Mouse (Mus musculus): ENCODE results near the gene Kcnmb4. TPM values are rescaled to one million over a fixed set of nuclear protein-coding genes. Genes with fewer than 3 reads are reported as not detected.

Gene Kcnmb4
- polyA plus RNA-seq, 1 experiment = 1.5 TPM

- no peak overlapping the region for H3K4me3 ChIP-seq (replicated peaks; ENCODE audit: control insufficient read depth, low read depth, low read length)
- 73% methylated on average over 9 of the region's 9 CpGs for WGBS
These were observed 62.9 kb downstream of the Kcnmb4 start for GRCm38 (mm10) chr10:116410826-116411225.

GRCm38 (mm10) chr10:116407684-116408359, 65.9 kb downstream of the Kcnmb4 start:
- H3K4me3 ChIP-seq (replicated peaks; ENCODE audit: control insufficient read depth, low read depth, low read length) = no peak overlapping the region
- no peak overlapping the region for H3K27ac ChIP-seq (ENCODE audit: control insufficient read depth, insufficient read depth, low read depth, low read length, poor library complexity)
- TF ChIP-seq POLR2A (IDR thresholded peaks at IDR 0.05; ENCODE audit: borderline replicate concordance, control insufficient read depth, low read depth, low read length) (no peak), CTCF (IDR thresholded peaks at IDR 0.05; ENCODE audit: control insufficient read depth, insufficient read depth, low read length) (no peak)
- 68% methylated on average over 19 of the region's 19 CpGs for WGBS
- no peaks in the 10 kb centered on the region for H3K4me1 ChIP-seq (ENCODE audit: control insufficient read depth, insufficient read depth, low read length)

More at GRCm38 (mm10) chr10:116410826-116411225, 62.9 kb downstream of the Kcnmb4 start:
- no peak overlapping the region for H3K27ac ChIP-seq (ENCODE audit: control insufficient read depth, insufficient read depth, low read depth, low read length, poor library complexity)
- no peaks in the 10 kb centered on the region for H3K4me1 ChIP-seq (ENCODE audit: control insufficient read depth, insufficient read depth, low read length)
- TF ChIP-seq POLR2A (IDR thresholded peaks at IDR 0.05; ENCODE audit: borderline replicate concordance, control insufficient read depth, low read depth, low read length) (no peak), CTCF (IDR thresholded peaks at IDR 0.05; ENCODE audit: control insufficient read depth, insufficient read depth, low read length) (no peak)

GRCm38 (mm10) chr10:116405011-116405410, 68.7 kb downstream of the Kcnmb4 start:
- no peak overlapping the region for H3K27ac ChIP-seq (ENCODE audit: control insufficient read depth, insufficient read depth, low read depth, low read length, poor library complexity)
- no peak overlapping the region for H3K4me3 ChIP-seq (replicated peaks; ENCODE audit: control insufficient read depth, low read depth, low read length)

GRCm38 (mm10) chr10:116403679-116404078, 70.0 kb downstream of the Kcnmb4 start:
- Histone ChIP-seq H3K4me1 (ENCODE audit: control insufficient read depth, insufficient read depth, low read length) (no peaks in the 10 kb centered on the region), H3K4me3 (replicated peaks; ENCODE audit: control insufficient read depth, low read depth, low read length) (no peak overlapping the region), H3K27ac (ENCODE audit: control insufficient read depth, insufficient read depth, low read depth, low read length, poor library complexity) (no peak overlapping the region)
- TF ChIP-seq POLR2A (IDR thresholded peaks at IDR 0.05; ENCODE audit: borderline replicate concordance, control insufficient read depth, low read depth, low read length) (no peak), CTCF (IDR thresholded peaks at IDR 0.05; ENCODE audit: control insufficient read depth, insufficient read depth, low read length) (no peak)
- 76% methylated on average over 4 of the region's 4 CpGs for WGBS

More at GRCm38 (mm10) chr10:116405011-116405410, 68.7 kb downstream of the Kcnmb4 start:
- H3K4me1 ChIP-seq (ENCODE audit: control insufficient read depth, insufficient read depth, low read length) = no peaks in the 10 kb centered on the region
- 89% methylated on average over 6 of the region's 6 CpGs for WGBS
- TF ChIP-seq POLR2A (IDR thresholded peaks at IDR 0.05; ENCODE audit: borderline replicate concordance, control insufficient read depth, low read depth, low read length) (no peak), CTCF (IDR thresholded peaks at IDR 0.05; ENCODE audit: control insufficient read depth, insufficient read depth, low read length) (no peak)

GRCm38 (mm10) chr10:116402742-116403425, 70.8 kb downstream of the Kcnmb4 start:
- 82% methylated on average over 6 of the region's 6 CpGs for WGBS
- TF ChIP-seq POLR2A (IDR thresholded peaks at IDR 0.05; ENCODE audit: borderline replicate concordance, control insufficient read depth, low read depth, low read length) = no peak
- no peak for TF ChIP-seq CTCF (IDR thresholded peaks at IDR 0.05; ENCODE audit: control insufficient read depth, insufficient read depth, low read length)
- Histone ChIP-seq H3K4me3 (replicated peaks; ENCODE audit: control insufficient read depth, low read depth, low read length) (no peak overlapping the region), H3K4me1 (ENCODE audit: control insufficient read depth, insufficient read depth, low read length) (no peaks in the 10 kb centered on the region), H3K27ac (ENCODE audit: control insufficient read depth, insufficient read depth, low read depth, low read length, poor library complexity) (no peak overlapping the region)

- H3K4me3 ChIP-seq (replicated peaks; ENCODE audit: control insufficient read depth, low read depth, low read length) = no peak overlapping the region
- no peak for TF ChIP-seq POLR2A (IDR thresholded peaks at IDR 0.05; ENCODE audit: borderline replicate concordance, control insufficient read depth, low read depth, low read length)
- TF ChIP-seq CTCF (IDR thresholded peaks at IDR 0.05; ENCODE audit: control insufficient read depth, insufficient read depth, low read length) = no peak
- WGBS = 65% methylated on average over 12 of the region's 12 CpGs
- H3K4me1 ChIP-seq (ENCODE audit: control insufficient read depth, insufficient read depth, low read length) = no peaks in the 10 kb centered on the region
- no peak overlapping the region for H3K27ac ChIP-seq (ENCODE audit: control insufficient read depth, insufficient read depth, low read depth, low read length, poor library complexity)
These were observed 75.7 kb downstream of the Kcnmb4 start for GRCm38 (mm10) chr10:116397973-116398372.

GRCm38 (mm10) chr10:116397573-116397972, 76.1 kb downstream of the Kcnmb4 start:
- TF ChIP-seq POLR2A (IDR thresholded peaks at IDR 0.05; ENCODE audit: borderline replicate concordance, control insufficient read depth, low read depth, low read length) (no peak), CTCF (IDR thresholded peaks at IDR 0.05; ENCODE audit: control insufficient read depth, insufficient read depth, low read length) (no peak)
- Histone ChIP-seq H3K27ac (ENCODE audit: control insufficient read depth, insufficient read depth, low read depth, low read length, poor library complexity) (no peak overlapping the region), H3K4me1 (ENCODE audit: control insufficient read depth, insufficient read depth, low read length) (no peaks in the 10 kb centered on the region), H3K4me3 (replicated peaks; ENCODE audit: control insufficient read depth, low read depth, low read length) (no peak overlapping the region)
- WGBS = 36% methylated on average over 14 of the region's 14 CpGs

- no peak for TF ChIP-seq POLR2A (IDR thresholded peaks at IDR 0.05; ENCODE audit: borderline replicate concordance, control insufficient read depth, low read depth, low read length)
- no peak for TF ChIP-seq CTCF (IDR thresholded peaks at IDR 0.05; ENCODE audit: control insufficient read depth, insufficient read depth, low read length)
- WGBS = 80% methylated on average over 13 of the region's 13 CpGs
- Histone ChIP-seq H3K4me1 (ENCODE audit: control insufficient read depth, insufficient read depth, low read length) (no peaks in the 10 kb centered on the region), H3K27ac (ENCODE audit: control insufficient read depth, insufficient read depth, low read depth, low read length, poor library complexity) (no peak overlapping the region), H3K4me3 (replicated peaks; ENCODE audit: control insufficient read depth, low read depth, low read length) (no peak overlapping the region)
These were observed 76.7 kb downstream of the Kcnmb4 start for GRCm38 (mm10) chr10:116396966-116397365.
